Mouse (Mus musculus): Measurements from ENCODE around the gene Uhrf2.

DNA sequence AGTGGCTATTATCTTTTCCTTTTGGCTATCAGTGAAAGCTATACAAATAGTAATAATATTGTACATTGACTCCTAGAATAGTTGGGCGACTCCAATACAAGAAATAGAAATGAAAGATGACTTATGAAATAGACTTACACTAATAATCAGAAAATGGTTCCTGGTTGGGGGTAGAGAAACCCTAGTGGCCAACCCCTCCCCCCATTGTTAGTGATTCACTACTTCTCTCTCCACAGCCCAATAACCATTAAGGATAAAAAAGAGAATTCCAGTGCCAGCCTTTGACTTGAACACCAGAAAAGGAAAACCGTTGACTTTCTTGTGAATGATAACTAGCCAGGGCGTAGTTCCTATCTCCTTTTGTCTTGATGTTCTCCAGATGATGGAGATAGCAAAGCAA lies 1.9 kb downstream of the Uhrf2 start:
- TF ChIP-seq CTCF (conservative IDR thresholded peaks at IDR 0.05; ENCODE audit: low read length) (no peak), POU5F1 (IDR thresholded peaks at IDR 0.05; ENCODE audit: borderline replicate concordance, low read length) (no peak)

All from E14TG2a.4 (cell line).